Mouse (Mus musculus) hindbrain, embryonic 14.5 days (tissue): Measurements from ENCODE around the gene Osbpl6. TPM values are rescaled to one million over a fixed set of nuclear protein-coding genes. Genes with fewer than 3 reads are reported as not detected.

ENCODE experiments used
- ATAC-seq: fragments of 200-750 bp; cut with Nextera tagmentation; 2 replicates; pipeline ENCODE4 v1.8.0; 2017; ENCODE audit warnings: moderate number of reproducible peaks, mild to moderate bottlenecking, moderate TSS enrichment, moderate library complexity; ENCODE audit not compliant: low FRiP score
- DNase-seq: peaks from one replicate; pipeline ENCODE4 v3.0.0-alpha.2; 2015; ENCODE audit warnings: low spot score
- H3K27ac ChIP-seq: fragments of 300-500 bp; sonication (generic); 2 replicates; pipeline ENCODE4 v1.5.1; 2014; ENCODE audit warnings: mild to moderate bottlenecking, moderate library complexity
- H3K27me3 ChIP-seq: fragments of 300-500 bp; sonication (generic); 2 replicates; pipeline ENCODE4 v1.6.1; 2014; ENCODE audit warnings: mild to moderate bottlenecking, low read length, mixed read lengths; ENCODE audit not compliant: control insufficient read depth, insufficient read depth
- H3K36me3 ChIP-seq: fragments of 300-500 bp; sonication (generic); replicated peaks from 2 replicates; pipeline ENCODE4 v1.6.1; 2014; ENCODE audit not compliant: control insufficient read depth, insufficient read depth
- H3K4me1 ChIP-seq: fragments of 300-500 bp; sonication (generic); replicated peaks from 2 replicates; pipeline ENCODE4 v1.6.1; 2014; ENCODE audit warnings: antibody characterized with exemption, low read length, mixed read lengths; ENCODE audit not compliant: control insufficient read depth, insufficient read depth
- H3K4me2 ChIP-seq: fragments of 300-500 bp; sonication (generic); replicated peaks from 2 replicates; pipeline ENCODE4 v1.6.1; 2014; ENCODE audit warnings: mild to moderate bottlenecking, moderate library complexity
- H3K4me3 ChIP-seq: fragments of 300-500 bp; sonication (generic); replicated peaks from 2 replicates; pipeline ENCODE4 v1.5.1; 2014; ENCODE audit warnings: mild to moderate bottlenecking, low read length
- H3K9ac ChIP-seq: fragments of 300-500 bp; sonication (generic); 2 replicates; pipeline ENCODE4 v1.6.1; 2014
- H3K9me3 ChIP-seq: fragments of 300-500 bp; sonication (generic); 2 replicates; pipeline ENCODE4 v1.6.1; 2016; ENCODE audit warnings: low read length; ENCODE audit not compliant: control insufficient read depth
- WGBS: fragments of 180-500 bp; shearing (Covaris S2); extraction: QIAGEN DNeasy Blood & Tissue Kit; methylation state at CpG from one replicate; pipeline ENCODE4 v1.1.7; 2014; 5-methylcytosine and 5-hydroxymethylcytosine counted together
- polyA plus RNA-seq: library from polyadenylated mRNA; unstranded; fragments of >200 nt; fragmentation: Nextera tagmentation; extraction: Ambion mirVana; gene quantifications from 2 replicates; pipeline ENCODE4 v1.2.1, GENCODE M21; 2014

Osbpl6 gene
- polyA plus RNA-seq, 1 experiment from 2014 or later = 31.2 TPM

GRCm38 (mm10) chr2:76470391-76470790, 64.1 kb downstream of the Osbpl6 start:
- no peak overlapping the region for H3K9ac ChIP-seq
- WGBS = 86% methylated on average over 9 of the region's 9 CpGs
- no peak overlapping the region for H3K4me2 ChIP-seq
- no peaks in the 10 kb centered on the region for H3K9me3 ChIP-seq
- no peaks in the 10 kb centered on the region for H3K4me1 ChIP-seq
- no peak overlapping the region for H3K4me3 ChIP-seq
- no peak for ATAC-seq
- DNase-seq = no peak
- H3K27ac ChIP-seq = no peak overlapping the region
- H3K36me3 ChIP-seq = 0 out of 2 replicates have a peak, but pooled peaks cover 3% of the 10 kb centered on the region
- no peaks in the 10 kb centered on the region for H3K27me3 ChIP-seq

GRCm38 (mm10) chr2:76475788-76476187, 69.5 kb downstream of the Osbpl6 start:
- 0 out of 2 replicates have a peak, but pooled peaks cover 3% of the 10 kb centered on the region for H3K36me3 ChIP-seq
- no peaks in the 10 kb centered on the region for H3K27me3 ChIP-seq
- H3K27ac ChIP-seq = no peak overlapping the region
- no peak overlapping the region for H3K4me2 ChIP-seq
- no peaks in the 10 kb centered on the region for H3K9me3 ChIP-seq
- DNase-seq (no peak), ATAC-seq (no peak)
- H3K9ac ChIP-seq = no peak overlapping the region
- H3K4me3 ChIP-seq = no peak overlapping the region
- no peaks in the 10 kb centered on the region for H3K4me1 ChIP-seq
- WGBS = 73% methylated on average over 1 of the region's 1 CpGs

- no peak overlapping the region for H3K9ac ChIP-seq
- H3K36me3 ChIP-seq = no peaks in the 10 kb centered on the region
- WGBS = 67% methylated on average over 4 of the region's 4 CpGs
- H3K4me1 ChIP-seq = 0 out of 2 replicates have a peak, but pooled peaks cover 14% of the 10 kb centered on the region
- no peak for ATAC-seq
- H3K4me2 ChIP-seq = no peak overlapping the region
- no peaks in the 10 kb centered on the region for H3K9me3 ChIP-seq
- no peak for DNase-seq
- H3K4me3 ChIP-seq = no peak overlapping the region
- no peaks in the 10 kb centered on the region for H3K27me3 ChIP-seq
- no peak overlapping the region for H3K27ac ChIP-seq
These were observed 82.5 kb downstream of the Osbpl6 start for GRCm38 (mm10) chr2:76488764-76489163.

- WGBS = 95% methylated on average over 8 of the region's 8 CpGs
- no peak for ATAC-seq
- Histone ChIP-seq H3K9ac (no peak overlapping the region), H3K27ac (no peak overlapping the region), H3K4me1 (0 out of 2 replicates have a peak, but pooled peaks cover 14% of the 10 kb centered on the region), H3K4me2 (no peak overlapping the region), H3K4me3 (no peak overlapping the region), H3K9me3 (no peaks in the 10 kb centered on the region), H3K27me3 (no peaks in the 10 kb centered on the region), H3K36me3 (no peaks in the 10 kb centered on the region)
- DNase-seq = no peak
These were observed 83.9 kb downstream of the Osbpl6 start for GRCm38 (mm10) chr2:76490198-76490597.

- Histone ChIP-seq H3K9me3 (no peaks in the 10 kb centered on the region), H3K27ac (no peak overlapping the region), H3K4me2 (no peak overlapping the region), H3K4me1 (0 out of 2 replicates have a peak, but pooled peaks cover 14% of the 10 kb centered on the region), H3K36me3 (no peaks in the 10 kb centered on the region), H3K9ac (no peak overlapping the region), H3K27me3 (no peaks in the 10 kb centered on the region), H3K4me3 (no peak overlapping the region)
- DNase-seq = no peak
- ATAC-seq = no peak
- WGBS = 78% methylated on average over 6 of the region's 6 CpGs
These were observed 85.1 kb downstream of the Osbpl6 start for GRCm38 (mm10) chr2:76491371-76491770.

GRCm38 (mm10) chr2:76492224-76492623, 85.9 kb downstream of the Osbpl6 start:
- no peak for ATAC-seq
- Histone ChIP-seq H3K9me3 (no peaks in the 10 kb centered on the region), H3K4me2 (no peak overlapping the region), H3K27ac (peak overlapping the region; percentile 46; the same call in 1 of the 2 replicates), H3K9ac (no peak overlapping the region), H3K4me1 (0 out of 2 replicates have a peak, but pooled peaks cover 14% of the 10 kb centered on the region), H3K4me3 (no peak overlapping the region), H3K36me3 (no peaks in the 10 kb centered on the region), H3K27me3 (no peaks in the 10 kb centered on the region)
- 64% methylated on average over 7 of the region's 7 CpGs for WGBS
- no peak for DNase-seq

- DNase-seq = no peak
- no peak for ATAC-seq
- H3K27me3 ChIP-seq = no peaks in the 10 kb centered on the region
- no peak overlapping the region for H3K27ac ChIP-seq
- 87% methylated on average over 11 of the region's 11 CpGs for WGBS
- H3K4me1 ChIP-seq = 0 out of 2 replicates have a peak, but pooled peaks cover 5% of the 10 kb centered on the region
- H3K9me3 ChIP-seq = no peaks in the 10 kb centered on the region
- H3K4me3 ChIP-seq = no peak overlapping the region
- no peak overlapping the region for H3K4me2 ChIP-seq
- H3K9ac ChIP-seq = no peak overlapping the region
- no peaks in the 10 kb centered on the region for H3K36me3 ChIP-seq
These were observed 89.9 kb downstream of the Osbpl6 start for GRCm38 (mm10) chr2:76496006-76496748.

- Histone ChIP-seq H3K4me3 (no peak overlapping the region), H3K36me3 (no peaks in the 10 kb centered on the region), H3K9me3 (no peaks in the 10 kb centered on the region), H3K4me2 (no peak overlapping the region), H3K4me1 (0 out of 2 replicates have a peak, but pooled peaks cover 4% of the 10 kb centered on the region), H3K9ac (no peak overlapping the region), H3K27ac (no peak overlapping the region), H3K27me3 (no peaks in the 10 kb centered on the region)
- DNase-seq (no peak), ATAC-seq (no peak)
- WGBS = 90% methylated on average over 4 of the region's 4 CpGs
These were observed 90.4 kb downstream of the Osbpl6 start for GRCm38 (mm10) chr2:76496749-76497140.

GRCm38 (mm10) chr2:76498891-76499290, 92.6 kb downstream of the Osbpl6 start:
- ATAC-seq = no peak
- Histone ChIP-seq H3K4me3 (no peak overlapping the region), H3K4me1 (no peaks in the 10 kb centered on the region), H3K4me2 (no peak overlapping the region), H3K36me3 (no peaks in the 10 kb centered on the region), H3K27me3 (no peaks in the 10 kb centered on the region), H3K9ac (no peak overlapping the region), H3K27ac (no peak overlapping the region), H3K9me3 (no peaks in the 10 kb centered on the region)
- WGBS = 96% methylated on average over 11 of the region's 11 CpGs
- DNase-seq = no peak
